Mouse (Mus musculus): ENCODE results near the gene Fanca. TPM values are rescaled to one million over a fixed set of nuclear protein-coding genes. Genes with fewer than 3 reads are reported as not detected.

Gene Fanca
- total and polyA plus RNA-seq, 2 experiments from 2014 or later: 2.6 to 5.6 TPM

DNA sequence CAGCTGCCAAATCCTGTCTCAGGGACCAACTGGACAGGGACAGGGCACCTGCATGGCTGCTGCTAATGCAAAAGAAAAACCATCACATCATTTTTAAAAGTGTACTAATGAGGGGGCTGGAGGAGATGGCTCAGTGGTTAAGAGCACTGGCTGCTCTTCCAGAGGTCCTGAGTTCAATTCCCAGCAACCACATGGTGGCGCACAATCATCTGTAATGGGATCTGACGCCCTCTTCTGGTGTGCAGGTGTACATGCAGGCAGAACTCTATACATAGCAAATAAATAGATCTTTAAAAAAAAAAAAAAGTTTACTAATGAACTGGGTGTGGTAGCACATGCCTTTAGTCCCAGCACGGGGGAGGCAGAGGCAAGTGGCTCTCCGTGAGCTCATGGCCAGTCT, 9.6 kb downstream of the Fanca start:
- Histone ChIP-seq H3K4me1 (ENCODE audit: insufficient read depth) (no peaks in the 10 kb centered on the region), H3K27ac (ENCODE audit: low read depth, low read length) (no peak overlapping the region), H3K4me2 (ENCODE audit: low read depth) (no peak overlapping the region), H3K27me3 (ENCODE audit: insufficient read depth, low read length) (no peaks in the 10 kb centered on the region), H3K9ac (no peak overlapping the region), H3K4me3 (ENCODE audit: low read depth, low read length) (no peak overlapping the region), H3K9me3 (ENCODE audit: low read length) (no peaks in the 10 kb centered on the region), H3K36me3 (ENCODE audit: insufficient read depth) (no peaks in the 10 kb centered on the region)
- WGBS: 68% methylated on average over 4 of the region's 4 CpGs
- DNase-seq: no peak
- ATAC-seq: no peak
- TF ChIP-seq CTCF (IDR thresholded peaks at IDR 0.05; ENCODE audit: low read depth): no peak

DNA sequence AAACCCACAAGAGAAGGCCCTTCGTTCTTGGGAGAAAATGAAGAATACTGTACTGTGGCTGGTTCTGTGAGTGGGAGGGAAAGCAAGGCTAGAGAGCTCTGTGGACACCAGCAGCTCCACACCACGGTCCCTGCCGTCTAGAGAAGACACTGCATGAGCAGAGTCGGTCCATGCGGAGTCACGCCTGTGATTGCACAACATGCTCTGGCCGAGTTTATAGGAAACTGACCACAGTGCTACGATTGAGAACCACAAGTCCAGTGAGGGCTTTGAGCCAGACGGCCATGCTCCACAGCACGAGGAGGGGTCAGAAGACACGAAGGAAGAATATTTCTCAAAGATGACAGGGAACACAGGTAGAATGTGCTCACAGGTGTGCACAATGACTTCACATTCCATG, 20.1 kb downstream of the Fanca start:
- no peaks in the 10 kb centered on the region for H3K9me3 ChIP-seq (ENCODE audit: low read length)
- no peak overlapping the region for H3K4me2 ChIP-seq (ENCODE audit: low read depth)
- 96% methylated on average over 11 of the region's 11 CpGs for WGBS
- no peak overlapping the region for H3K4me3 ChIP-seq (ENCODE audit: low read depth, low read length)
- no peaks in the 10 kb centered on the region for H3K4me1 ChIP-seq (ENCODE audit: insufficient read depth)
- no peak overlapping the region for H3K27ac ChIP-seq (ENCODE audit: low read depth, low read length)
- no peak for TF ChIP-seq CTCF (IDR thresholded peaks at IDR 0.05; ENCODE audit: low read depth)
- H3K27me3 ChIP-seq (ENCODE audit: insufficient read depth, low read length): no peaks in the 10 kb centered on the region
- DNase-seq (no peak), ATAC-seq (no peak)
- no peak overlapping the region for H3K9ac ChIP-seq
- no peaks in the 10 kb centered on the region for H3K36me3 ChIP-seq (ENCODE audit: insufficient read depth)

DNA sequence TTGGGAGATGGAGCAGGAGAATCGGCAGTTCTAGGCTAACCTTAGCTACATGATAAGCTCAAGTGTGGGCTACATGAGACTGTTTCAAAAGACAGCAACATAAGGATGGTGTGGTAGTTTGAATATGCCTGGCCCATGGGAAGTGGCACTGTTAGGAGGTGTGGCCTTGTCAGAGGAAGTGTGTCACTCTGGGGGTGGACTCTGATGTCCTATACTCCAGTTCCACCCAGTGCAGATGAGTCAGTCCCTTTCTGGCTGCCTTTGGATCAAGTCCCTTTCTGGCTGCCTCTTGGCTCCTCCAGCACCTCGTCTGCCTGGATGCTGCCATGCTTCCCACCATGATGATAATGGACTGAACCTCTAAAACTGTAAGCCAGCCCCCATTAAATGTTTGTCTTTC, 25.6 kb downstream of the Fanca start:
- Histone ChIP-seq H3K27me3 (ENCODE audit: insufficient read depth, low read length) (no peaks in the 10 kb centered on the region), H3K4me2 (ENCODE audit: low read depth) (no peak overlapping the region), H3K36me3 (ENCODE audit: insufficient read depth) (no peaks in the 10 kb centered on the region), H3K27ac (ENCODE audit: low read depth, low read length) (no peak overlapping the region), H3K9ac (no peak overlapping the region), H3K4me3 (ENCODE audit: low read depth, low read length) (no peak overlapping the region), H3K4me1 (ENCODE audit: insufficient read depth) (no peaks in the 10 kb centered on the region), H3K9me3 (ENCODE audit: low read length) (no peaks in the 10 kb centered on the region)
- no peak for ATAC-seq
- no peak for TF ChIP-seq CTCF (IDR thresholded peaks at IDR 0.05; ENCODE audit: low read depth)
- 86% methylated on average over 2 of the region's 2 CpGs for WGBS
- DNase-seq: no peak

DNA sequence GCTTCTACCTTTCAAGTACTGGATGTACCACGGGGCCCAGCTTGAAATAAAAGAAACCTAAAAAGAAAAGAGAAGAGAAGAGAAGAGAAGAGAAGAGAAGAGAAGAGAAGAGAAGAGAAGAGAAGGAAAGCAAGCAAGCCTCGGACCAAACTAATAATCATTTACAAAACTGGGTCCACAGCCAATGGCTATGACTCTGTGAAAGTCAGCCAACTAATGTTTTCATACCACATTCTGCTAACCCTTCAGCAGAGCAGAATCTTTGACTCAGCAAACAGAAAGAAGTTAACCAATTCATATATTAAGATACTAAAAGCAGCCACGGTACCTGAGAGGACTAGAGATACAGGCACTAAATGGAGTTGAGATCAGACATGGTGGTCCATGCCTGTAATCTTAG, 26.1 kb downstream of the Fanca start:
- ATAC-seq (no peak), DNase-seq (no peak)
- H3K27me3 ChIP-seq (ENCODE audit: insufficient read depth, low read length): no peaks in the 10 kb centered on the region
- H3K9ac ChIP-seq: no peak overlapping the region
- H3K4me2 ChIP-seq (ENCODE audit: low read depth): no peak overlapping the region
- 93% methylated on average over 3 of the region's 3 CpGs for WGBS
- no peak for TF ChIP-seq CTCF (IDR thresholded peaks at IDR 0.05; ENCODE audit: low read depth)
- no peak overlapping the region for H3K4me3 ChIP-seq (ENCODE audit: low read depth, low read length)
- H3K36me3 ChIP-seq (ENCODE audit: insufficient read depth): no peaks in the 10 kb centered on the region
- no peaks in the 10 kb centered on the region for H3K4me1 ChIP-seq (ENCODE audit: insufficient read depth)
- no peak overlapping the region for H3K27ac ChIP-seq (ENCODE audit: low read depth, low read length)
- no peaks in the 10 kb centered on the region for H3K9me3 ChIP-seq (ENCODE audit: low read length)

DNA sequence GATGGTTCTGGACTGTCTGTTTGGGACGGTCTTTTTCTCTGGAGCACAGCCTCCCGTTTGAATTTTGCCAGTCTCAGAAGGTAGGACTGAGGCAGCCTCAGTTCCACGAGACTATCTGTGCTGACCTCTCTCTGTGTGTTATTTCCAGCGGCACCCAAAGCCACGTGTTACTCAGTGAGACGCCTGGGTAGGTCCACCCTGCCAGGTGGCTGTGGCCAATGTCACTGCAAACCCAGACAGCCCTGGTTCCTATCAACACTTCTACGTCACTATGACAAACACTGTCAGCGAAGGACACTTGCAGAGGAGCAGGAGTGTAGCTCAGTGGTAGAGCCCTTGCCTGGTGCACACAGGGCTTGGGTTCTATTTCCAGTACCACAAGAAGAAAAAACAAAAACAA, 26.7 kb downstream of the Fanca start:
- H3K4me1 ChIP-seq (ENCODE audit: insufficient read depth): no peaks in the 10 kb centered on the region
- WGBS: 94% methylated on average over 8 of the region's 8 CpGs
- H3K27me3 ChIP-seq (ENCODE audit: insufficient read depth, low read length): no peaks in the 10 kb centered on the region
- H3K4me2 ChIP-seq (ENCODE audit: low read depth): no peak overlapping the region
- ATAC-seq (no peak), DNase-seq (no peak)
- H3K36me3 ChIP-seq (ENCODE audit: insufficient read depth): no peaks in the 10 kb centered on the region
- no peak for TF ChIP-seq CTCF (IDR thresholded peaks at IDR 0.05; ENCODE audit: low read depth)
- H3K27ac ChIP-seq (ENCODE audit: low read depth, low read length): no peak overlapping the region
- no peak overlapping the region for H3K9ac ChIP-seq
- no peaks in the 10 kb centered on the region for H3K9me3 ChIP-seq (ENCODE audit: low read length)
- H3K4me3 ChIP-seq (ENCODE audit: low read depth, low read length): no peak overlapping the region

DNA sequence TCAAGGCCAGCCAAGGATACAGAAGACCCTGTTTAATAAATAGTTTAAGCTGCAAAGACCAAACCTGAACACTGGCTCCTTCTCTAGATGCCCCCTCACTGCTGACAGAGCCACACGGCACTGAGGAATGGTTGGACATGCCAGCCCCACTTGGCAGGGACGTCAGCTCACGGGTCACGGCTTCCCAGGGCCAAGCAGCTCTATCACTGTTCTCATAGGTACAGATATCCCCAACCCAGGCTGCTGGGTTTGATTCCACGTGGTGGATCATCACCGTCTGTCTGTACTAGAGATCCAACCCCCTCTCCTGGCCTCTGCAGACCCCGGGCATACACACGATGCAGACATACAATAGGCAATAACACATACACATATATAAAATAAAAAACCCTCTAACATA, 27.7 kb downstream of the Fanca start:
- Histone ChIP-seq H3K9me3 (ENCODE audit: low read length) (no peaks in the 10 kb centered on the region), H3K4me3 (ENCODE audit: low read depth, low read length) (no peak overlapping the region), H3K36me3 (ENCODE audit: insufficient read depth) (no peaks in the 10 kb centered on the region), H3K4me1 (ENCODE audit: insufficient read depth) (no peaks in the 10 kb centered on the region), H3K4me2 (ENCODE audit: low read depth) (no peak overlapping the region), H3K27me3 (ENCODE audit: insufficient read depth, low read length) (no peaks in the 10 kb centered on the region), H3K9ac (no peak overlapping the region), H3K27ac (ENCODE audit: low read depth, low read length) (no peak overlapping the region)
- DNase-seq: no peak
- TF ChIP-seq CTCF (IDR thresholded peaks at IDR 0.05; ENCODE audit: low read depth): no peak
- 92% methylated on average over 8 of the region's 8 CpGs for WGBS
- no peak for ATAC-seq

DNA sequence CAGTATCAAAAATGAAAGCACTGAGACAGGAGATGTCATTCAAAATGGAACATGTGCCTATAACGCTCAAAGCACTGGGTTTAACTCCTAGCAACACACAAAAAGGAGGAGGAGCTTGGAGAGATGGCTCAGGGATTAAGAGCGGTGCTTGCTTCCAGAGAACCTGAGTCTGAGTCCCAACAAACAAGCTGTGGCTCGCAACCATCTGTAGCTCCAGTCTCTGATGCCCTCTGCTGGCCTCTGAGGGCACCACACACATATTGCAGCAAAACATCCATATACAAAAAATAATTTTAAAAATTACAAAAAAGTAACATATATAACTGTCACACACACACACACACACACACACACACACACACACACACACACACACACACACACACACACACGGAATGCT, 28.2 kb downstream of the Fanca start:
- WGBS: 69% methylated on average over 4 of the region's 4 CpGs
- ATAC-seq: no peak

DNA sequence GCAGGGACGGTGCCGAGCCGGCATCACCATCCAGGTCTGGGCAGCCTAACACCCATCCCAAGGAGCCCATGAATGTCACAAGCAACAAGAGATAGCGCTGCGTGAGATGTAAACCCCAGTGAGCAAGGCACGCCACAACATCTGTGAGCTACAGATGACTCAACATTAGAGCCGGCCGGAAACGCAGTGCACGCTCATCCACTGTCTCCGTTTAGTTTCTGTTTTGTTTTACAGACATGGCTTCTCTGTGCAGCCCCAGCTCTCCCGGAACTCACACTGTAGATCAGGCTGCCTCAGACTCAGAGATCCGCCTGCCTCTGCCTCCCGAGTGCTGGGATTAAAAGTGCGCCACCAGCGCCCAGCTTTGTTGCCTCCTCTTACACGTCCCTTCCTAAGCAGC, 31.0 kb downstream of the Fanca start:
- Histone ChIP-seq H3K4me3 (ENCODE audit: low read depth, low read length) (no peak overlapping the region), H3K9me3 (ENCODE audit: low read length) (no peaks in the 10 kb centered on the region), H3K27me3 (ENCODE audit: insufficient read depth, low read length) (no peaks in the 10 kb centered on the region), H3K9ac (no peak overlapping the region), H3K27ac (ENCODE audit: low read depth, low read length) (no peak overlapping the region), H3K4me1 (ENCODE audit: insufficient read depth) (no peaks in the 10 kb centered on the region), H3K4me2 (ENCODE audit: low read depth) (no peak overlapping the region), H3K36me3 (ENCODE audit: insufficient read depth) (no peaks in the 10 kb centered on the region)
- no peak for DNase-seq
- 94% methylated on average over 17 of the region's 17 CpGs for WGBS
- TF ChIP-seq CTCF (IDR thresholded peaks at IDR 0.05; ENCODE audit: low read depth): no peak
- no peak for ATAC-seq

More for the DNA sequence above, 28.2 kb downstream of the Fanca start:
- H3K27me3 ChIP-seq (ENCODE audit: insufficient read depth, low read length): no peaks in the 10 kb centered on the region
- TF ChIP-seq CTCF (IDR thresholded peaks at IDR 0.05; ENCODE audit: low read depth): peak; percentile 57
- no peaks in the 10 kb centered on the region for H3K4me1 ChIP-seq (ENCODE audit: insufficient read depth)
- H3K9ac ChIP-seq: no peak overlapping the region
- peak; percentile 23 for DNase-seq
- H3K4me3 ChIP-seq (ENCODE audit: low read depth, low read length): no peak overlapping the region
- no peak overlapping the region for H3K27ac ChIP-seq (ENCODE audit: low read depth, low read length)
- no peaks in the 10 kb centered on the region for H3K9me3 ChIP-seq (ENCODE audit: low read length)
- no peaks in the 10 kb centered on the region for H3K36me3 ChIP-seq (ENCODE audit: insufficient read depth)
- no peak overlapping the region for H3K4me2 ChIP-seq (ENCODE audit: low read depth)
